ENCODE assay signal across 8 mouse cellular contexts in the genomic region with DNA sequence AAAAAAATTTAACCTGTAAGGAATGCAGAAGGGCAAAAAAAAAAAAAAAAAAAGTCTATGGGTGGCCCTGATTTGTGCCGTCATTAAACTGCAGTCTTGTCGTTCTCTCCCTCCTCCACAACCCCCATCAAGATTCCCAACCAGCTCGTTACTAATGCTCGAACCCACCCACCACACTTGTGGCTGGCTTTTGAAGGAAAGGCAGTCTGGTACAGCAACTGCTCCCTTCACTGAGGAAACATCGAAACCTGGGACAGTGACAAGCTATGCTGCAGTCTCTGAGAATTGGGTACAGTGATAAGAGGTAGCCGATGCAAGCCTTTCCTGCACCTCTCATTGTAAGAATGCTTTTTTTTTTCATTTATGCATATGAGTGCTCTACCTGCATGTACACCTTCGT. TPM values are rescaled to one million over a fixed set of nuclear protein-coding genes. Genes with fewer than 3 reads are reported as not detected.
DNase-seq lines count a peak whose midpoint lies in the region; ATAC-seq and TF ChIP-seq lines count a peak whose summit lies in the region.

No protein-coding gene starts in this region.

- H3K36me3 ChIP-seq in forebrain, embryonic 16.5 days (ENCODE audit: control insufficient read depth, insufficient read depth) = peaks cover 12% of the 10 kb centered on the region; the same call in 1 of the 2 replicates
- H3K36me3 ChIP-seq in midbrain, embryonic 14.5 days (ENCODE audit: control insufficient read depth, insufficient read depth, low read length) = peaks cover 27% of the 10 kb centered on the region
- H3K36me3 ChIP-seq in kidney, adult 2 months (ENCODE audit: control insufficient read depth, insufficient read depth, low read length) = peaks cover 1% of the 10 kb centered on the region; the same call in 1 of the 2 replicates

- TF ChIP-seq POLR2A in kidney, adult 2 months (IDR thresholded peaks at IDR 0.05; ENCODE audit: low read depth, low read length) = no peak

- WGBS in forebrain, embryonic 16.5 days = 59% methylated on average over 7 of the region's 7 CpGs
- 82% methylated on average over 7 of the region's 7 CpGs for WGBS in midbrain, embryonic 14.5 days
- 63% methylated on average over 7 of the region's 7 CpGs for WGBS in kidney, adult 2 months

- peak overlapping the region; percentile 12; the same call in 1 of the 2 replicates for H3K27ac ChIP-seq in forebrain, embryonic 16.5 days (ENCODE audit: low read length)
- no peak overlapping the region; the same call in 1 of the 2 replicates for H3K27ac ChIP-seq in midbrain, embryonic 14.5 days (replicated peaks; ENCODE audit: low read depth, low read length)
- H3K27ac ChIP-seq in kidney, adult 2 months (ENCODE audit: insufficient read depth, low read depth, low read length) = no peak overlapping the region

- H3K27me3 ChIP-seq in forebrain, embryonic 16.5 days (replicated peaks; ENCODE audit: control insufficient read depth, insufficient read depth, low read length) = no peaks in the 10 kb centered on the region
- H3K27me3 ChIP-seq in midbrain, embryonic 14.5 days (ENCODE audit: control insufficient read depth, insufficient read depth, low read length) = no peaks in the 10 kb centered on the region
- no peaks in the 10 kb centered on the region for H3K27me3 ChIP-seq in kidney, adult 2 months (replicated peaks; ENCODE audit: control insufficient read depth, insufficient read depth, low read length)

- H3K4me2 ChIP-seq in forebrain, embryonic 16.5 days (ENCODE audit: low read length) = peak overlapping the region; percentile 59; the same call in 1 of the 2 replicates
- H3K4me2 ChIP-seq in midbrain, embryonic 14.5 days (ENCODE audit: low read length) = peak overlapping the region; percentile 92

- no peak for ATAC-seq in forebrain, embryonic 16.5 days
- no peak for ATAC-seq in midbrain, embryonic 14.5 days (ENCODE audit: low FRiP score, low TSS enrichment)
- no peak for ATAC-seq in monocyte, adult 5-6 weeks (replicated peaks; ENCODE audit: insufficient number of reproducible peaks, low FRiP score, low TSS enrichment, poor library complexity, severe bottlenecking)

- no peak for TF ChIP-seq CTCF in kidney, adult 2 months (conservative IDR thresholded peaks at IDR 0.05; ENCODE audit: insufficient read depth, insufficient read length, low read depth, low read length)

- H3K4me3 ChIP-seq in forebrain, embryonic 16.5 days (replicated peaks; ENCODE audit: low read length) = no peak overlapping the region; the same call in 1 of the 2 replicates
- H3K4me3 ChIP-seq in midbrain, embryonic 14.5 days (replicated peaks; ENCODE audit: low read depth, low read length) = no peak overlapping the region
- H3K4me3 ChIP-seq in kidney, adult 2 months (ENCODE audit: insufficient read depth, low read depth, low read length) = no peak overlapping the region

- no peak overlapping the region; the same call in 1 of the 2 replicates for H3K9ac ChIP-seq in forebrain, embryonic 16.5 days (replicated peaks; ENCODE audit: low read depth, low read length)
- no peak overlapping the region for H3K9ac ChIP-seq in midbrain, embryonic 14.5 days (replicated peaks; ENCODE audit: low read length)

- H3K4me1 ChIP-seq in forebrain, embryonic 16.5 days (replicated peaks; ENCODE audit: control insufficient read depth, insufficient read depth, low read length) = peaks cover 26% of the 10 kb centered on the region
- H3K4me1 ChIP-seq in midbrain, embryonic 14.5 days (ENCODE audit: control insufficient read depth, insufficient read depth, low read length) = peaks cover 16% of the 10 kb centered on the region
- peaks cover 15% of the 10 kb centered on the region; the same call in 1 of the 2 replicates for H3K4me1 ChIP-seq in kidney, adult 2 months (ENCODE audit: control insufficient read depth, insufficient read depth, low read length)

- no peaks in the 10 kb centered on the region for H3K9me3 ChIP-seq in forebrain, embryonic 16.5 days (ENCODE audit: control insufficient read depth, low read length)
- no peaks in the 10 kb centered on the region for H3K9me3 ChIP-seq in midbrain, embryonic 14.5 days (ENCODE audit: control insufficient read depth, low read length)

- peak; percentile 43 for DNase-seq in cerebellum, adult 9-10 months
- no peak for DNase-seq in cerebellum, adult 11 months
- peak; percentile 32 for DNase-seq in layer of hippocampus, adult 11-12 months (ENCODE audit: low spot score)
- no peak for DNase-seq in layer of hippocampus, adult 9-10 months (ENCODE audit: low spot score)
- no peak for DNase-seq in midbrain, embryonic 14.5 days
- DNase-seq in kidney, adult 2 months = no peak

RNA-seq across cellular contexts. Expression of gene Tomm20, which starts 0.8 kb away (rescaled TPM):
- 191 and 193 TPM in 2 replicates for polyA plus RNA-seq in forebrain, embryonic 16.5 days (2015; fragmentation: Nextera tagmentation; extraction: Ambion mirVana)
- polyA plus RNA-seq in midbrain, embryonic 14.5 days (2014; fragmentation: Nextera tagmentation; extraction: Ambion mirVana) = 205 and 220 TPM in 2 replicates
- 100 to 160 TPM (median 138 TPM) in 3 replicates for total RNA-seq in monocyte, adult 5-6 weeks (2017)
- polyA plus RNA-seq in kidney, adult 2 months (2012; rRNA removed) = 541 and 684 TPM in 2 replicates

RNA-seq across cellular contexts. Expression of gene Rbm34, which starts 24.4 kb away (rescaled TPM):
- polyA plus RNA-seq in forebrain, embryonic 16.5 days (2015; fragmentation: Nextera tagmentation; extraction: Ambion mirVana) = 23.8 and 23.9 TPM in 2 replicates
- 25.5 and 28.1 TPM in 2 replicates for polyA plus RNA-seq in midbrain, embryonic 14.5 days (2014; fragmentation: Nextera tagmentation; extraction: Ambion mirVana)
- 42.1 to 45.2 TPM (median 44.1 TPM) in 3 replicates for total RNA-seq in monocyte, adult 5-6 weeks (2017)
- polyA plus RNA-seq in kidney, adult 2 months (2012; rRNA removed) = 5.5 and 5.7 TPM in 2 replicates

Comparison
In these comparisons a context has a peak if more than half of its experiments do, and no peak if none do; other contexts are left out.
1. DNase-seq: peak in cerebellum, adult 9-10 months (single experiment) and layer of hippocampus, adult 11-12 months (single experiment); none in cerebellum, adult 11 months (single experiment), layer of hippocampus, adult 9-10 months (single experiment), midbrain, embryonic 14.5 days (single experiment) and kidney, adult 2 months (single experiment).